Mouse (Mus musculus) kidney, adult 9 months (tissue): ENCODE measurements around the gene Prkar2a.

Experiments
- DNase-seq: peaks from one replicate; pipeline ENCODE4 v3.0.0; 2022

Prkar2a gene

GRCm38 (mm10) chr9:108797477-108797876 is 108.4 kb downstream of the Prkar2a start:
- DNase-seq: no peak

GRCm38 (mm10) chr9:108798508-108799075 is 109.5 kb downstream of the Prkar2a start:
- DNase-seq: no peak

GRCm38 (mm10) chr9:108799564-108799963 is 110.5 kb downstream of the Prkar2a start:
- DNase-seq: no peak
